Mouse (Mus musculus) intestine, embryonic 15.5 days (tissue): ENCODE data around the gene Spryd3. TPM values are rescaled to one million over a fixed set of nuclear protein-coding genes. Genes with fewer than 3 reads are reported as not detected.

ENCODE experiments used
- ATAC-seq: fragments of 200-750 bp; cut with Nextera tagmentation; 2 replicates; pipeline ENCODE4 v1.8.0; 2017; ENCODE audit warnings: moderate TSS enrichment, moderate library complexity
- H3K27ac ChIP-seq: fragments of 300-500 bp; sonication (generic); 2 replicates; pipeline ENCODE4 v1.5.1; 2015; ENCODE audit warnings: mild to moderate bottlenecking, inconsistent platforms
- H3K27me3 ChIP-seq: fragments of 300-500 bp; sonication (generic); replicated peaks from 2 replicates; pipeline ENCODE4 v1.6.1; 2015; ENCODE audit warnings: inconsistent platforms
- H3K36me3 ChIP-seq: fragments of 300-500 bp; sonication (generic); 2 replicates; pipeline ENCODE4 v1.6.1; 2015; ENCODE audit warnings: inconsistent platforms
- H3K4me1 ChIP-seq: fragments of 300-500 bp; sonication (generic); replicated peaks from 2 replicates; pipeline ENCODE4 v1.6.1; 2015; ENCODE audit warnings: inconsistent platforms
- H3K4me2 ChIP-seq: fragments of 300-500 bp; sonication (generic); replicated peaks from 2 replicates; pipeline ENCODE4 v1.6.1; 2015; ENCODE audit warnings: mild to moderate bottlenecking, inconsistent platforms
- H3K4me3 ChIP-seq: fragments of 300-500 bp; sonication (generic); replicated peaks from 2 replicates; pipeline ENCODE4 v1.5.1; 2015; ENCODE audit warnings: inconsistent platforms
- H3K9ac ChIP-seq: fragments of 300-500 bp; sonication (generic); 2 replicates; pipeline ENCODE4 v1.6.1; 2015; ENCODE audit warnings: inconsistent platforms
- H3K9me3 ChIP-seq: fragments of 300-500 bp; sonication (generic); 2 replicates; pipeline ENCODE4 v1.6.1; 2016; ENCODE audit warnings: inconsistent platforms
- WGBS: fragments of 180-500 bp; shearing (Covaris S2); methylation state at CpG from one replicate; pipeline ENCODE4 v1.1.7; 2015; 5-methylcytosine and 5-hydroxymethylcytosine counted together
- polyA plus RNA-seq: library from polyadenylated mRNA; unstranded; fragments of >200 nt; fragmentation: Nextera tagmentation; extraction: Ambion mirVana; gene quantifications from 2 replicates; pipeline ENCODE4 v1.2.1, GENCODE M21; 2015

The Spryd3 gene
- polyA plus RNA-seq, 1 experiment from 2014 or later: 20.7 TPM

DNA sequence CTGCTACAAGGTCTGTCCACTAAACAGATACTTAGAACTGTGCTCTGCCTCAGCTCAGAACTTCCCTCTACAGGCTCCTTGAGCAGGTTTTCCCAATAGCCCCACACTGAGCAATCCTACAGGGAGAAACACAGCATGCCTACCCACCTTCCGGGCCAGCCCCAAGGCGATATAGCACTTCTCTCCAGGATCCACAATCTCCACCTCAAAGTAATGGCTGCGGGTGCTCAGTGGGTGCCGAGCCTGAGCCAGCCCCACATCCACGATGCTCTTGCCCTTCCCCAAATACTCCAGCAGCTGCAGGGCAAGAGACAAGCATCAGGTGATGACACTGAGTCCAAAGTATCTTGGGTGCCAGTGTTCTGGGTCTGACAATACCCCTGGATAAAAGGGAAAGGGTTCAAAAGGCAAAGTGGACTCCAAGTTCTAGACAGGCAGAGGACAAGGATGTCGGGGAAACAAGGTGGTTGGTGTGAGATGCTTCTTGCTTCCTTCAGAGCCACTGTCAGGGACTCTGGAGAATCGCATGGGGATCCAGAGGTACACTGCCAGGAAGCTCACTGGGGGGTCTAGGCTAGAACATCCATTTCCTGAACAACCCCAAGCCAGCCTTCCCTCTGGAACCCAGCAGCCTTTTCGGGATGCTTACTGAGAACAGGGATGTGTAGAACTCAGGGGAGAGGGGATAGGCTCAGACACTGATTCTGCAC lies 16.8 kb downstream of the Spryd3 start:
- Histone ChIP-seq H3K9me3 (no peaks in the 10 kb centered on the region), H3K4me2 (no peak overlapping the region), H3K4me3 (no peak overlapping the region), H3K4me1 (peaks cover 11% of the 10 kb centered on the region; the same call in 1 of the 2 replicates), H3K27ac (no peak overlapping the region), H3K27me3 (no peaks in the 10 kb centered on the region), H3K36me3 (peaks cover 41% of the 10 kb centered on the region), H3K9ac (no peak overlapping the region)
- no peak for ATAC-seq
- WGBS: 72% methylated on average over 8 of the region's 8 CpGs

DNA sequence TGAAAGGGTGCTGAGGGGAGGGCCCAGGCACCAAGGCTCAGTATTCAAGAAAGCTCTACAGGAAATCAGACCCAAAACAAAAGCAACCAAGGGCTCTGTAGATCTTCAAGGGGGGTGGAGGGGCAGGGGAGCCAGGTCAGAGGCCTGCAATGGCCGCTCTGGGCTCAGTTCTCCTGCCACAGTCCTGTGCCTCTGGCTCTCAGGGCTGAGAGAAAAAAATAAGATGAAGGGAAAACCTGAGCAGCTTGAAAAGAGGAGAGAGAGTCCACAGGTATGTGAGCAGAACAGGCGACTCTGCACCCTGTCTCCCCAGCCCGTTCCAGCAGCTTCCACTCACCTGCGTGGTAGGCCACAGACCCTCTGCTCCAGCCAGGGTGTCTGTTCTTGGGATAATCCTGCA lies 17.4 kb downstream of the Spryd3 start:
- peaks cover 11% of the 10 kb centered on the region; the same call in 1 of the 2 replicates for H3K4me1 ChIP-seq
- ATAC-seq: no peak
- H3K9ac ChIP-seq: no peak overlapping the region
- no peaks in the 10 kb centered on the region for H3K9me3 ChIP-seq
- H3K4me2 ChIP-seq: no peak overlapping the region
- peaks cover 42% of the 10 kb centered on the region for H3K36me3 ChIP-seq
- no peak overlapping the region for H3K27ac ChIP-seq
- H3K4me3 ChIP-seq: no peak overlapping the region
- 80% methylated on average over 4 of the region's 4 CpGs for WGBS
- H3K27me3 ChIP-seq: no peaks in the 10 kb centered on the region

DNA sequence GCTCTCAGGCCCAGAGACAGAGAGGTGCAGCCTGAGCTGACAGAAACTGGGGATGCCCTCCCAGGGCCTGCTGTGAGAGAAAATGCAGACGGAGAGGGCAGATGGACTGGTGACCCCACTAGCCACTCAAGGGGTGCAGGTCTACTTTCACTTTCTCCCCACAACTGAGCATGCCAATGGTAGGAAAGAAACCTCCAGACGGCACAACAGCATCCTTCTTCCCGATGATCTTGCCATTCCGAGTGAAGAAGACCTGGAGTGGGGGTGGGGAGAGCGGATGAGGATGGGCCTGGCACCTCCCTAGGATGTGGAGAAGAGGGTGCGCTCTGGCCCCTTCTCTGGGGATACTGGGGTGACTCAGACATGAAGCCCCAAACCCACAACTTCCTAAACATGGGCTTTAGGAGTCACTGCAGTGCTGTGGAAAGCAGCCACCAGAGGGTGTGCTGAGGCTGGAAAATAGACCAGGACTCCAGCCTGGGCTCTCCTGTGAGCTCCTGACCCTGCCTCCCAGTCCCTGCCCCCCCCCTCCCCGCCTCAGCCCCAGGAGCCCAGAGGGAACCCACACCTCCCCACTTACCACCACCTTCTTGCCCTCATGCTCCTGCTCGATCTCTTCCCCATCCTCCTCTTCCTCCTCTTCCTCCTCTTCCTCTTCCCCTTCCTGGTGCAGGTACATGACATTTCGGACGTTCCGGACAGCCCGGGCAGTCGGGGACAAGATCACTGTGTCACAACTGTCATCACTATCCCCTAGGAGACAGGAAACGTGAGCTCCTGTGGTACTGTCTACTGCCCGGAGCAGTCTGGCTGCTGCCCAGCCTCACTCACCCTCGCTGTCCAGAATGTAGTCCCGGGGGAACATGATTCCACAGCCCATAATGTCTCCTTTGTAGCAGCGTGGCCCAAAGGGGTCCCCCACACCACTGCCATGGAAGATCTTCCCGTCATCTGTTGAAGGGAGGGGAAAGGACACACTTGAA lies 18.3 kb downstream of the Spryd3 start:
- Histone ChIP-seq H3K9me3 (no peaks in the 10 kb centered on the region), H3K9ac (no peak overlapping the region), H3K27ac (no peak overlapping the region), H3K27me3 (no peaks in the 10 kb centered on the region), H3K36me3 (peaks cover 51% of the 10 kb centered on the region), H3K4me2 (no peak overlapping the region), H3K4me3 (no peak overlapping the region), H3K4me1 (peaks cover 11% of the 10 kb centered on the region; the same call in 1 of the 2 replicates)
- 0 out of 2 replicates have a peak, but pooled peaks have one; percentile 21 for ATAC-seq
- WGBS: 79% methylated on average over 19 of the region's 19 CpGs

DNA sequence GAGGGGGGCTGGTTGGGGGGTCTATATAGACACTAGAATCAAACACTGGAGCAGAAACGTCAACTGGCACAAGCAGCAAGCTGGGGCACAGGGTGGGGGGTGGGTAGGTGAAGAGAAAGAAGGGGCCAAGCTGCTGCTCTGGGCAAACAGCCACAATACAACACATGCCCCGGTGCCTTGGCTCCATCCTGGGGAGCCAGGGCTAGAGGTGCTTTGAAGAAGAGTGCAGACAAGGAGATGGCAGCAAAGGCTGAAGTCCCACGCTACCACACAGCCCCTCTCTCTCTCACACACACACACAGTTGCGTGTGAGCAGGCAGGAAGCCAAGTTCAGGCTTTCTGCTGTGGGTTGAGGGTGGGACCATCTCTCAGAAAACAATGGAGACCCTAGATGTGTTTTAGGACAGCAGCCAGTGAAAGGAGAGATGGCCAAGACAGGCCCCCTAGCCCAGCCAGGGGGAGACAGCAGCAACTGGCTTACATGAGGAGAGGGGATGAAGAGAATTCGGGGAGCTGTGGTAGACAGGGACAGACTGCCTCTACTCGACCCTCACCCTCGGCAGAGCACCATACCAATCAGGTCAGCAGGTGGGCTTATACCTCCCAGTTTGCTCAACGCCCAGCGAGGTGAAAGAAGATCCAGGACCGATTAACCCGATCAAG lies 19.1 kb downstream of the Spryd3 start:
- Histone ChIP-seq H3K4me3 (no peak overlapping the region), H3K9me3 (no peaks in the 10 kb centered on the region), H3K27ac (peak overlapping the region; percentile 27; the same call in 1 of the 2 replicates), H3K36me3 (peaks cover 49% of the 10 kb centered on the region), H3K4me1 (peaks cover 11% of the 10 kb centered on the region; the same call in 1 of the 2 replicates), H3K27me3 (no peaks in the 10 kb centered on the region), H3K9ac (no peak overlapping the region), H3K4me2 (no peak overlapping the region)
- 72% methylated on average over 11 of the region's 11 CpGs for WGBS
- no peak; the same call in 1 of the 2 replicates for ATAC-seq

DNA sequence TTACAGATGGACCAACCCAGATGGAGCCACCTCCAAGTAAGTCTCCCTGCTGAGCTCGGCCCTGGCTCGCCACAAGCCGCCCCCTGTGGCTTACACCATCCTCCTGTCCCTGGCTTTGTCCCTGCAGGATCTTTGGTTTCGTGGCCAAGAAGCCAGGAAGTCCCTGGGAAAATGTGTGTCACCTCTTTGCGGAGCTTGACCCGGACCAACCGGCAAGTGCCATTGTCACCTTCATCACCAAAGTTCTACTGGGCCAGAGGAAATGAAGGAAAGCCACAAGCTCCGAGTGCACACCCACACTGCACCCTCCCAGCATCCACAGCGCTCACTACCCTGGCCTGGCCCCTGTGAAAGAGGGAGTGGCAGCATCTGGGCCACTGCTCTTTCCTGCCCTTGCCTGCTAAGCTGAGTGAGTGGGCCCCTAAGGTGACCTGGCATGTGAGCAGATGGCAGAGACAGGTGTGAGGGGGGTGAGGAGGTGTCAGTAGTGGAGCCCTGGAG lies 20.3 kb downstream of the Spryd3 start:
- Histone ChIP-seq H3K4me3 (no peak overlapping the region), H3K27me3 (no peaks in the 10 kb centered on the region), H3K9me3 (no peaks in the 10 kb centered on the region), H3K9ac (no peak overlapping the region), H3K4me1 (peaks cover 11% of the 10 kb centered on the region; the same call in 1 of the 2 replicates), H3K36me3 (peaks cover 46% of the 10 kb centered on the region), H3K4me2 (no peak overlapping the region), H3K27ac (peak overlapping the region; percentile 23; the same call in 1 of the 2 replicates)
- WGBS: 72% methylated on average over 9 of the region's 9 CpGs
- peak; percentile 69 for ATAC-seq

DNA sequence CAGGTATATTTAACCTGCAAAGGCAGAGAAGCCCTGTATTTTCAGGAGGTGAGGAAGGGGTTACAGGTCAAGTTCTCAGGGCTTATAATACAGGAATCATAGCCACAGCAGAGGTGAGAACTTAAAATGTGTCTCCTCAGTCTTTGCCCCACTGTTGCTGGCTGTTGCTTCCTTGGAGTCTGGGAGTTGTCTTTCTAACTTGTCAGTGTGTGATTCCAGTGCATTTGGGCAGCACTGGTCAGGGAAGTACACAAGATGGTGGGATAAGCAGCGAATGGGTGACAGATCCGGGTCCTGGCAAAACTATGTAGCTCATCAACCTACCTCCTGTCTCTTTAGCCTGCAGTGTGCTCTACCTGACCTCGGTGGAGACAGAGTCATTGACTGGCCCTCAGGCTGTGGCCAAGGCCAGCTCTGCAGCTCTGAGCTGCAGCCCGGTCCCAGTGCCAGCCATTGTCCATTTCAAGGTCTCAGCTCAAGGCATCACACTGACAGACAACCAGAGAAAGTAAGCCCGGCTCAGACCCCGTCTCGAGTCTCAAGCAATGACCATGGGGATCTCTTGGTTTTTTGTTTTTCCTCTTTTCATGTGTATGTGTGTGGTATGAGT lies 21.3 kb downstream of the Spryd3 start:
- Histone ChIP-seq H3K4me3 (no peak overlapping the region), H3K4me1 (peaks cover 11% of the 10 kb centered on the region; the same call in 1 of the 2 replicates), H3K27me3 (no peaks in the 10 kb centered on the region), H3K27ac (no peak overlapping the region), H3K9ac (no peak overlapping the region), H3K36me3 (peaks cover 52% of the 10 kb centered on the region), H3K4me2 (no peak overlapping the region), H3K9me3 (no peaks in the 10 kb centered on the region)
- WGBS: 80% methylated on average over 7 of the region's 7 CpGs
- ATAC-seq: no peak

DNA sequence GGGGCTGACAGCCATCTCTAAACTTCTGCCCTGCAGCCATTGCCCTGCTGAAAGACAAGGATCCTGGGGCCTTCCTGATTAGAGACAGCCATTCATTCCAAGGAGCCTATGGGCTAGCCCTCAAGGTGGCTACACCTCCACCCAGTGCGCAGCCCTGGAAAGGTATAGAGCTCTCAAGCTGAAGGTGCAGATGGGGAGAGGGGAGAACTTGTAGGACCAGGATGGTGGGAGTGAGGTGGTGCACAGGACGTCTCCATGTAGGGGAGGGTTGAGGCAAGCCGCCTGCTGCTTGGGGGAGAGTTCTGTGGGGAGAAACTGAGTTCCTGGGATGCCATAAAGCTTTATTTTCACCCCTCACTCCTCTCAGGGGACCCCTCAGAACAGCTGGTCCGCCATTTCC lies 22.4 kb downstream of the Spryd3 start:
- Histone ChIP-seq H3K27ac (no peak overlapping the region), H3K4me2 (no peak overlapping the region), H3K36me3 (peaks cover 48% of the 10 kb centered on the region), H3K9me3 (no peaks in the 10 kb centered on the region), H3K27me3 (no peaks in the 10 kb centered on the region), H3K9ac (no peak overlapping the region), H3K4me1 (peaks cover 16% of the 10 kb centered on the region), H3K4me3 (no peak overlapping the region)
- 84% methylated on average over 4 of the region's 4 CpGs for WGBS
- no peak for ATAC-seq

DNA sequence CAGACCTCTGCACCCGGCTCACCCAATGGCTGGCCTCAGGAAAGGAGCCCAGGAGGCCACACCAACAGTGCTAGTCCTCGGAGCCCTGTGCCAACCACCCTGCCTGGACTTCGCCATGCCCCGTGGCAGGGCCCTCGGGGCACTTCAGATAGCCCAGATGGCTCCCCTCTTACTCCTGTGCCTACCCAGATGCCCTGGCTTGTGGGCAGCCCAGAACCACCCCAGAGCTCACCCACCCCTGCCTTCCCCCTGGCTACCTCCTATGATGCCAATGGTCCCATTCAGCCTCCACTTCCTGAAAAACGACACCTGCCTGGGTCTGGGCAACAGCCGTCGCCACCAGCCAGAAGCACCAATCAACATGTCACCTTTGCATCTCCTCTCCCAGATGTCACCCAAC lies 23.2 kb downstream of the Spryd3 start:
- Histone ChIP-seq H3K4me1 (peaks cover 19% of the 10 kb centered on the region), H3K9ac (no peak overlapping the region), H3K4me2 (no peak overlapping the region), H3K4me3 (no peak overlapping the region), H3K27me3 (no peaks in the 10 kb centered on the region), H3K36me3 (peaks cover 48% of the 10 kb centered on the region), H3K27ac (no peak overlapping the region), H3K9me3 (no peaks in the 10 kb centered on the region)
- no peak for ATAC-seq
- WGBS: 80% methylated on average over 8 of the region's 8 CpGs

DNA sequence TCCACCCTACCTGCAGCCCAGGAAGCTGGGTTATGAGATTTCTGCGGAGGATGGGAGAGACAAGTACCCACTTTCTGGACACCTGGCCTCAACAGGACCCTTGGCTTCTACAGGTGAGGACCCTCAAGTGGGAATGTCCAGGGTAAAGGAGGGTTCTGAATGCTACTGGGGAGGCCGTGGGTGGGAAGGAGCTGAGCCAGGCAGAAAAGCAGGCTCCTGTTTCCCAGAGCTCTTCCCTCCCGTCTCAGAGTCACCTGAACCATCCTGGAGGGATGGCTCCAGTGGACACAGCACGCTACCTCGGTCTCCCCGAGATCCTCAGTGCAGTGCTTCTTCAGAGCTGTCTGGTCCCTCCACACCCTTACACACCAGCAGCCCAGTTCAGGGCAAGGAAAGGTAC lies 23.9 kb downstream of the Spryd3 start:
- Histone ChIP-seq H3K9me3 (no peaks in the 10 kb centered on the region), H3K27ac (no peak overlapping the region), H3K4me2 (no peak overlapping the region), H3K36me3 (peaks cover 45% of the 10 kb centered on the region), H3K4me3 (no peak overlapping the region), H3K4me1 (peaks cover 22% of the 10 kb centered on the region), H3K27me3 (no peaks in the 10 kb centered on the region), H3K9ac (no peak overlapping the region)
- no peak for ATAC-seq
- 94% methylated on average over 6 of the region's 6 CpGs for WGBS

DNA sequence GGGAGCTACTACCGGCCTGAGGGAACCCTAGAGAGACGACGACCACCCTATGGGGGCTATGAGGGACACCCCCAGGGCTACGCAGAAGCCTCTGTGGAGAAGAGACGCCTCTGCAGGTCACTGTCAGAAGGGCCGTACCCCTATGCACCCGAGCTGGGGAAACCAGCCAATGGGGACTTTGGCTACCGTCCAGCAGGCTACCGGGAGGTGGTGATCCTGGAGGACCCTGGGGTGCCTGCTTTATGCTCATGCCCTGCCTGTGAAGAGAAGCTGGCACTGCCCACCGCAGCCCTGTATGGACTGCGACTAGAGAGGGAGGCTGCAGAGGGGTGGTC lies 24.6 kb downstream of the Spryd3 start:
- no peak for ATAC-seq
- Histone ChIP-seq H3K27me3 (no peaks in the 10 kb centered on the region), H3K36me3 (peaks cover 39% of the 10 kb centered on the region), H3K9ac (no peak overlapping the region), H3K4me3 (no peak overlapping the region), H3K4me1 (peaks cover 24% of the 10 kb centered on the region), H3K27ac (no peak overlapping the region), H3K4me2 (no peak overlapping the region), H3K9me3 (no peaks in the 10 kb centered on the region)
- WGBS: 80% methylated on average over 11 of the region's 11 CpGs

DNA sequence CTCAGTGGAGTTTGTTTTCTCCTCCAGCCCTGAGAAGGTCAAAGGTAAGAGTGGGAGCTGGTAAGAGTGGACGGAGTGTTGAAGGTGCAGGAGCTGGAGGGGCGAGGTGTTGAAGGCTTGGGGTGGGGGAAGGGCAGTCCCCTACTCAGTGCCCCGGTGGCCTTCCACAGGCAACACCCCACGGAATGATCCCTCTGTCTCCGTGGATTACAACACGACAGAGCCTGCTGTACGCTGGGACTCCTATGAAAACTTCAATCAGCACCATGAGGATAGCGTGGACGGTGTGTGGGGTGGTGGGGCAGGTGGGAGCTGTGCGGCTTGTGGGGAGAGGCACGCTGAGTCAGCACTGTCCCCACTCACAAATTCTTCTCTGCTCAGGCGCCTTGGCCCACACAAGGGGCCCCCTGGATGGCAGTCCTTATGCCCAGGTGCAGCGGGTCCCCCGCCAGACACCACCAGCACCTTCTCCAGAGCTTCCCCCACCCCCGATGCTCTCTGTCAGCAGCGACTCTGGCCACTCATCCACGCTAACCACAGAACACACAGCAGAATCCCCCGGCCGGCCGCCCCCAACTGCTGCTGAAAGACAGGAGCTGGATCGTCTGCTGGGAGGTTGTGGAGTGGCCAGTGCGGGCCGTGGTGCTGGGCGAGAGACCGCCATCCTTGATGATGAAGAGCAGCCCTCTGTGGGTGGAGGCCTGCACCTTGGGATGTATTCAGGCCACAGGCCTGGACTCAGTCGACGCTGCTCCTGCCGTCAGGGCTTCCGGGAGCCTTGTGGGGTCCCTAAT lies 25.1 kb downstream of the Spryd3 start:
- H3K36me3 ChIP-seq: peaks cover 37% of the 10 kb centered on the region
- no peak for ATAC-seq

More for the DNA sequence above, 25.1 kb downstream of the Spryd3 start:
- H3K27ac ChIP-seq: no peak overlapping the region
- H3K4me1 ChIP-seq: peaks cover 25% of the 10 kb centered on the region
- 72% methylated on average over 29 of the region's 29 CpGs for WGBS
- no peaks in the 10 kb centered on the region for H3K27me3 ChIP-seq
- H3K9ac ChIP-seq: no peak overlapping the region
- no peaks in the 10 kb centered on the region for H3K9me3 ChIP-seq
- H3K4me2 ChIP-seq: no peak overlapping the region
- no peak overlapping the region for H3K4me3 ChIP-seq
